Mouse (Mus musculus): ENCODE results near the gene Kif26a.

DNA sequence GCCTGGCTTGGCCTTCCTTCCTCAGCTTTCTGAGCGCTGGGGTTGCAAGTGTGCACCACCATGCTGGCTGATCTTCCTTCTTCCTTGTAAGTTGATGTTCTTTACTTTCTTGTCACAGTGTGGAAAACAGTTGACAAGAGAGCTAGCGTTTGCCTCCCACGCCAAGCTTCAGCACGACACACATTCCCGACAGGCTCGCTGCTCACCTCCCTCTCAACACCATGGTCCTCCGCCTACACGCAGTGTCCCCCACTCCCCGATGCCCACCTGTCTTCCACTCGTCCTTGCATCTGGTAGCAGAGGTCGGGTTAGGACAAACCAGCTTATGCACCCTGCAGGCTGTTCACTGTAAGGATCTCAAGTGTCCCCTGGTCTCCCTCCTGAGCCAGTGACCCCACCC lies 41.1 kb upstream of the Kif26a start:
- TF ChIP-seq CTCF (IDR thresholded peaks at IDR 0.05; ENCODE audit: low read depth, low read length): no peak
- no peak for TF ChIP-seq POLR2A (IDR thresholded peaks at IDR 0.05; ENCODE audit: borderline replicate concordance, low read depth, low read length)
